Mouse (Mus musculus): ENCODE measurements around the gene Gm49393. TPM values are rescaled to one million over a fixed set of nuclear protein-coding genes. Genes with fewer than 3 reads are reported as not detected.

Gene Gm49393
- total RNA-seq, 2 experiments from 2014 or later, result not detected

DNA sequence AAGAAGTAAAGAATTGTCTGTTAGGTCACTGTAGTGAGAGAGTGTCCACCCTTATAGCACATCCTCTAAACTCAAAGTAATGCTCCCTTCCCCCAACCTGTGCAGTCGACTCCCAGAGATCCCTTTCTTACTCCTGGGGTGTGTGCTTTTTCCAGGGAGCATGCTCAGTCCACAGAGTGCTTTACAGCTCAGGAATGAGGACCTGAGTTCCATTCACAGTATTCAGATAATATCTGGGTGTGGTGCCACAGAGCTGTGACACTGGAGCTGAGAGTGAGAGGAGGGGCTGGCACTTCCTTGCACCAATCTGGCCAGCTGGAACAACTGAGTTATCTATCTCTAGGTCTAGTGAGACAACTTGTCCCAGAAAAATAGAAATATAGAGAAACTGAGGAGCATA is 121.7 kb downstream of the Gm49393 start:
- no peak for ATAC-seq (replicated peaks; ENCODE audit: low FRiP score, poor library complexity, severe bottlenecking)

- ATAC-seq (replicated peaks; ENCODE audit: low FRiP score, poor library complexity, severe bottlenecking), result no peak
Observed at GRCm38 (mm10) chr13:60812768-60813167, 122.6 kb downstream of the Gm49393 start.

DNA sequence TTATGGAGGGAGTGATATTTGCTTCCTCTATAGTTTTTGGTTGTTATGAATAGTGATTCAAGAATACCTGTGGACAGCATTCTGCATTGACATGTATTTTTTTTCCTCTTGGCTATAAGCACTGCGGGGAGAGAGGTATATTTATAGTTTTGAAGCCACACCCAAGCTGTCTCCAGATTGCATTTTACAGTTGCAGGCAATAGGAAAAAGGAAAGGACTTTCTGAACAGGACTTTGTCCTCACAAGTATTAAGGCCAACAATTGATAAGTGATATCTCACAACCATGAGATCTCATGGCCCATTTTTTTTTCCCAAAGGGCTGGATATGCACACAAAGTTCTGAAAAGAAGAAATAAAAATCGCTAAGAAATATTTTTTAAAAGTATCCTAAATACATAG is 125.7 kb downstream of the Gm49393 start:
- ATAC-seq (replicated peaks; ENCODE audit: low FRiP score, poor library complexity, severe bottlenecking), result no peak

Other genes with a start within 250 kb of the Gm49393 start
- gene BC051665, start 149.2 kb downstream of the Gm49393 start, total RNA-seq (2015; ENCODE audit: low replicate concordance), result not detected in 2 replicates
- not detected in 2 replicates for gene BC051665, start 149.2 kb downstream of the Gm49393 start, total RNA-seq (2017; ENCODE audit: low replicate concordance)
- not detected in 2 replicates for gene Ctsll3, start 132.7 kb downstream of the Gm49393 start, total RNA-seq (2015; ENCODE audit: low replicate concordance)
- not detected in 2 replicates for gene Ctsll3, start 132.7 kb downstream of the Gm49393 start, total RNA-seq (2017; ENCODE audit: low replicate concordance)
- not detected in 2 replicates for gene 4930486L24Rik, start 71.1 kb downstream of the Gm49393 start, total RNA-seq (2015; ENCODE audit: low replicate concordance)
- not detected in 2 replicates for gene 4930486L24Rik, start 71.1 kb downstream of the Gm49393 start, total RNA-seq (2017; ENCODE audit: low replicate concordance)
- not detected in 2 replicates for gene Gm49392, start 38.7 kb downstream of the Gm49393 start, total RNA-seq (2015; ENCODE audit: low replicate concordance)
- gene Gm49392, start 38.7 kb downstream of the Gm49393 start, total RNA-seq (2017; ENCODE audit: low replicate concordance), result not detected in 2 replicates
- 5.4 TPM in 1 of 2 replicates, not detected in the other for gene Ctla2b, start 38.1 kb downstream of the Gm49393 start, total RNA-seq (2015; ENCODE audit: low replicate concordance)
- gene Ctla2b, start 38.1 kb downstream of the Gm49393 start, total RNA-seq (2017; ENCODE audit: low replicate concordance), result 0.43 TPM in 1 of 2 replicates, not detected in the other
- gene Tpbpb, start 30.7 kb downstream of the Gm49393 start, total RNA-seq (2015; ENCODE audit: low replicate concordance), result not detected in 2 replicates
- gene Tpbpb, start 30.7 kb downstream of the Gm49393 start, total RNA-seq (2017; ENCODE audit: low replicate concordance), result not detected in 2 replicates
- not detected in 2 replicates for gene Gm49391, start 981 bp upstream of the Gm49393 start, total RNA-seq (2015; ENCODE audit: low replicate concordance)
- 2.5 TPM in 1 of 2 replicates, not detected in the other for gene Gm49391, start 981 bp upstream of the Gm49393 start, total RNA-seq (2017; ENCODE audit: low replicate concordance)
- gene Ctla2a, start 1.0 kb upstream of the Gm49393 start, total RNA-seq (2015; ENCODE audit: low replicate concordance), result 2.5 and 13.6 TPM in 2 replicates
- 8.2 TPM in 1 of 2 replicates, not detected in the other for gene Ctla2a, start 1.0 kb upstream of the Gm49393 start, total RNA-seq (2017; ENCODE audit: low replicate concordance)
- not detected in 2 replicates for gene Tpbpa, start 6.4 kb upstream of the Gm49393 start, total RNA-seq (2015; ENCODE audit: low replicate concordance)
- not detected in 2 replicates for gene Tpbpa, start 6.4 kb upstream of the Gm49393 start, total RNA-seq (2017; ENCODE audit: low replicate concordance)
- not detected in 2 replicates for gene Ctsj, start 70.4 kb upstream of the Gm49393 start, total RNA-seq (2015; ENCODE audit: low replicate concordance)
- gene Ctsj, start 70.4 kb upstream of the Gm49393 start, total RNA-seq (2017; ENCODE audit: low replicate concordance), result not detected in 2 replicates
- gene Ctsq, start 105.0 kb upstream of the Gm49393 start, total RNA-seq (2015; ENCODE audit: low replicate concordance), result not detected in 2 replicates
- not detected in 2 replicates for gene Ctsq, start 105.0 kb upstream of the Gm49393 start, total RNA-seq (2017; ENCODE audit: low replicate concordance)
- not detected in 2 replicates for gene Ctsr, start 228.7 kb upstream of the Gm49393 start, total RNA-seq (2015; ENCODE audit: low replicate concordance)
- not detected in 2 replicates for gene Ctsr, start 228.7 kb upstream of the Gm49393 start, total RNA-seq (2017; ENCODE audit: low replicate concordance)

Data from erythroblast, adult 5-6 weeks (primary cell).